Mouse (Mus musculus): Measurements from ENCODE around the gene Arhgef10l.

The Arhgef10l gene

GRCm38 (mm10) chr4:140667802-140668201 lies 2.0 kb upstream of the Arhgef10l start:
- in situ Hi-C loops (cut with MboI; ENCODE audit: unreplicated experiment in 2 of 2): loop anchor here in 1 of 2 experiments (5.0 kb wide), 2 partner anchors 116 to 786 kb away; no protein-coding TSS in a partner anchor

GRCm38 (mm10) chr4:140665053-140665452 lies 759 bp downstream of the Arhgef10l start:
- in situ Hi-C loops (cut with MboI; ENCODE audit: unreplicated experiment in 2 of 2): loop anchor here in 1 of 2 experiments (5.0 kb wide), 2 partner anchors 113 to 783 kb away; no protein-coding TSS in a partner anchor

- in situ Hi-C loops (cut with MboI; ENCODE audit: unreplicated experiment in 2 of 2): no loop called here
Measured at GRCm38 (mm10) chr4:140662882-140663585, 2.8 kb downstream of the Arhgef10l start.

GRCm38 (mm10) chr4:140662453-140662852 lies 3.4 kb downstream of the Arhgef10l start:
- in situ Hi-C loops (cut with MboI; ENCODE audit: unreplicated experiment in 2 of 2): no loop called here

GRCm38 (mm10) chr4:140661406-140662022 lies 4.3 kb downstream of the Arhgef10l start:
- in situ Hi-C loops (cut with MboI; ENCODE audit: unreplicated experiment in 2 of 2): no loop called here

GRCm38 (mm10) chr4:140657681-140658575 lies 7.9 kb downstream of the Arhgef10l start:
- in situ Hi-C loops (cut with MboI; ENCODE audit: unreplicated experiment in 2 of 2): no loop called here

GRCm38 (mm10) chr4:140656529-140656928 lies 9.3 kb downstream of the Arhgef10l start:
- in situ Hi-C loops (cut with MboI; ENCODE audit: unreplicated experiment in 2 of 2): no loop called here

GRCm38 (mm10) chr4:140654798-140655197 lies 11.0 kb downstream of the Arhgef10l start:
- in situ Hi-C loops (cut with MboI; ENCODE audit: unreplicated experiment in 2 of 2): no loop called here

- in situ Hi-C loops (cut with MboI; ENCODE audit: unreplicated experiment in 2 of 2): no loop called here
Measured at GRCm38 (mm10) chr4:140653835-140654583, 11.8 kb downstream of the Arhgef10l start.

- in situ Hi-C loops (cut with MboI; ENCODE audit: unreplicated experiment in 2 of 2): no loop called here
Measured at GRCm38 (mm10) chr4:140649731-140650130, 16.1 kb downstream of the Arhgef10l start.

GRCm38 (mm10) chr4:140649207-140649591 lies 16.6 kb downstream of the Arhgef10l start:
- in situ Hi-C loops (cut with MboI; ENCODE audit: unreplicated experiment in 2 of 2): no loop called here

- in situ Hi-C loops (cut with MboI; ENCODE audit: unreplicated experiment in 2 of 2): no loop called here
Measured at GRCm38 (mm10) chr4:140648443-140649206, 17.2 kb downstream of the Arhgef10l start.

- in situ Hi-C loops (cut with MboI; ENCODE audit: unreplicated experiment in 2 of 2): no loop called here
Measured at GRCm38 (mm10) chr4:140647711-140648421, 17.9 kb downstream of the Arhgef10l start.

GRCm38 (mm10) chr4:140645638-140646037 lies 20.2 kb downstream of the Arhgef10l start:
- in situ Hi-C loops (cut with MboI; ENCODE audit: unreplicated experiment in 2 of 2): no loop called here

GRCm38 (mm10) chr4:140644701-140645100 lies 21.1 kb downstream of the Arhgef10l start:
- in situ Hi-C loops (cut with MboI; ENCODE audit: unreplicated experiment in 2 of 2): no loop called here

GRCm38 (mm10) chr4:140644276-140644675 lies 21.5 kb downstream of the Arhgef10l start:
- in situ Hi-C loops (cut with MboI; ENCODE audit: unreplicated experiment in 2 of 2): no loop called here

- in situ Hi-C loops (cut with MboI; ENCODE audit: unreplicated experiment in 2 of 2): no loop called here
Measured at GRCm38 (mm10) chr4:140642378-140642777, 23.4 kb downstream of the Arhgef10l start.

GRCm38 (mm10) chr4:140641414-140641918 lies 24.3 kb downstream of the Arhgef10l start:
- in situ Hi-C loops (cut with MboI; ENCODE audit: unreplicated experiment in 2 of 2): no loop called here

- in situ Hi-C loops (cut with MboI; ENCODE audit: unreplicated experiment in 2 of 2): no loop called here
Measured at GRCm38 (mm10) chr4:140640668-140641067, 25.1 kb downstream of the Arhgef10l start.
